In genomic region chr9:46154469-46154868, GRCm38 (mm10) we compare ENCODE assay signal across 26 mouse cellular contexts.
DNase-seq lines count a peak whose midpoint lies in the region; ATAC-seq and TF ChIP-seq lines count a peak whose summit lies in the region.
"Had no signal": no experiment of that assay in that cellular context is flagged by ENCODE, and none has a peak within 500 bp of the region (broad histone marks: within the 10 kb centered on the region; RNA-seq: fewer than 3 reads in every experiment).

No protein-coding gene starts in this region.

- peak overlapping the region; percentile 21; the same call in 1 of the 2 replicates for H3K27ac ChIP-seq in stomach, embryonic 14.5 days (ENCODE audit: low read length)
- no peak overlapping the region for H3K27ac ChIP-seq in stomach, postnatal 0 days (replicated peaks)
- H3K27ac ChIP-seq in hindbrain, embryonic 11.5 days (ENCODE audit: low read depth, low read length), result no peak overlapping the region
- H3K27ac ChIP-seq: embryonic facial prominence, embryonic 10.5 days; forebrain, embryonic 15.5 days; heart, embryonic 10.5 days; hindbrain, embryonic 15.5 days; limb, embryonic 10.5 days; liver, embryonic 15.5 days; midbrain, embryonic 12.5 days had no signal

- no peak overlapping the region for H3K4me2 ChIP-seq in stomach, embryonic 14.5 days (replicated peaks; ENCODE audit: low read depth, low read length)
- H3K4me2 ChIP-seq in stomach, postnatal 0 days (replicated peaks; ENCODE audit: low read depth), result no peak overlapping the region
- no peak overlapping the region for H3K4me2 ChIP-seq in hindbrain, embryonic 11.5 days (replicated peaks; ENCODE audit: low read depth, low read length)
- H3K4me2 ChIP-seq: forebrain, embryonic 15.5 days; hindbrain, embryonic 15.5 days; liver, embryonic 15.5 days; midbrain, embryonic 12.5 days had no signal

- DNase-seq in stomach, postnatal 0 days (ENCODE audit: low spot score), result no peak
- no peak for DNase-seq in hindbrain, embryonic 11.5 days (ENCODE audit: low spot score)
- no peak for DNase-seq in adrenal gland, adult (ENCODE audit: inconsistent age in 2 of 2, low spot score in 1 of 2)
- no peak for DNase-seq in urinary bladder, postnatal 14 days (ENCODE audit: low spot score)
- DNase-seq: adrenal gland, postnatal 36 days; cerebellum, adult 9-11 months; gastrocnemius, postnatal 10 days; heart, postnatal 4 days; kidney, adult 9 months; kidney, postnatal 25 days; layer of hippocampus, adult 9-11 months; liver; right cerebral cortex, postnatal 14 days; spleen, adult 18-20 months had no signal

- H3K9ac ChIP-seq in stomach, embryonic 14.5 days (replicated peaks; ENCODE audit: low read depth, low read length), result no peak overlapping the region
- H3K9ac ChIP-seq in stomach, postnatal 0 days (ENCODE audit: low read length), result no peak overlapping the region
- H3K9ac ChIP-seq in hindbrain, embryonic 11.5 days (ENCODE audit: low read depth, low read length), result no peak overlapping the region
- H3K9ac ChIP-seq: forebrain, embryonic 15.5 days; hindbrain, embryonic 15.5 days; liver, embryonic 15.5 days; midbrain, embryonic 12.5 days had no signal

- H3K4me3 ChIP-seq in stomach, embryonic 14.5 days (ENCODE audit: low read depth, low read length), result no peak overlapping the region
- H3K4me3 ChIP-seq in stomach, postnatal 0 days (ENCODE audit: low read depth, low read length), result no peak overlapping the region
- no peak overlapping the region for H3K4me3 ChIP-seq in hindbrain, embryonic 11.5 days (ENCODE audit: low read depth, low read length)
- H3K4me3 ChIP-seq: embryonic facial prominence, embryonic 10.5 days; forebrain, embryonic 15.5 days; heart, embryonic 10.5 days; hindbrain, embryonic 15.5 days; limb, embryonic 10.5 days; liver, embryonic 15.5 days; midbrain, embryonic 12.5 days had no signal

- no peaks in the 10 kb centered on the region for H3K36me3 ChIP-seq in stomach, embryonic 14.5 days (ENCODE audit: control insufficient read depth, insufficient read depth, low read length)
- H3K36me3 ChIP-seq in stomach, postnatal 0 days (ENCODE audit: control insufficient read depth, insufficient read depth, low read length), result no peaks in the 10 kb centered on the region
- H3K36me3 ChIP-seq in hindbrain, embryonic 11.5 days (ENCODE audit: control insufficient read depth, insufficient read depth, low read length), result no peaks in the 10 kb centered on the region
- H3K36me3 ChIP-seq: forebrain, embryonic 15.5 days; hindbrain, embryonic 15.5 days had no signal

- no peak for TF ChIP-seq CTCF in stomach, postnatal 0 days (IDR thresholded peaks at IDR 0.05; ENCODE audit: low read depth)

- no peak for ATAC-seq in stomach, embryonic 14.5 days (ENCODE audit: insufficient number of reproducible peaks, insufficient read depth, low FRiP score, low read depth)
- no peak for ATAC-seq in stomach, postnatal 0 days (ENCODE audit: low FRiP score, low TSS enrichment)
- peak; percentile 72 for ATAC-seq in CD4-positive, CD25-positive, alpha-beta regulatory T cell, adult 4 months
- peak; percentile 65 for ATAC-seq in activated CD4-positive, CD25-positive, alpha-beta regulatory T cell, adult 4 months
- ATAC-seq in hindbrain, embryonic 11.5 days (ENCODE audit: low FRiP score), result no peak
- ATAC-seq: forebrain, embryonic 15.5 days; intestine, embryonic 16.5 days had no signal

- 60% methylated on average over 2 of the region's 2 CpGs for WGBS in stomach, embryonic 14.5 days
- 53% methylated on average over 2 of the region's 2 CpGs for WGBS in stomach, postnatal 0 days
- 84% methylated on average over 2 of the region's 2 CpGs for WGBS in hindbrain, embryonic 11.5 days

- H3K9me3 ChIP-seq in stomach, embryonic 14.5 days (ENCODE audit: control insufficient read depth, low read depth, low read length), result no peaks in the 10 kb centered on the region
- H3K9me3 ChIP-seq in stomach, postnatal 0 days (ENCODE audit: control insufficient read depth, low read length), result no peaks in the 10 kb centered on the region
- H3K9me3 ChIP-seq in hindbrain, embryonic 11.5 days (ENCODE audit: control insufficient read depth, low read length), result no peaks in the 10 kb centered on the region
- H3K9me3 ChIP-seq: embryonic facial prominence, embryonic 10.5 days; forebrain, embryonic 15.5 days; heart, embryonic 10.5 days; hindbrain, embryonic 15.5 days; limb, embryonic 10.5 days; liver, embryonic 15.5 days; midbrain, embryonic 12.5 days had no signal

- no peaks in the 10 kb centered on the region for H3K27me3 ChIP-seq in stomach, embryonic 14.5 days (ENCODE audit: control insufficient read depth, insufficient read depth, low read length)
- H3K27me3 ChIP-seq in stomach, postnatal 0 days (ENCODE audit: control insufficient read depth, insufficient read depth, low read length), result no peaks in the 10 kb centered on the region
- H3K27me3 ChIP-seq in hindbrain, embryonic 11.5 days (ENCODE audit: control insufficient read depth, insufficient read depth, low read length), result no peaks in the 10 kb centered on the region
- H3K27me3 ChIP-seq: CH12.LX; forebrain, embryonic 15.5 days; hindbrain, embryonic 15.5 days; liver, embryonic 15.5 days; midbrain, embryonic 12.5 days had no signal

- TF ChIP-seq EP300 in stomach, postnatal 0 days (optimal IDR thresholded peaks at IDR 0.05), result no peak

- peaks cover 35% of the 10 kb centered on the region for H3K4me1 ChIP-seq in stomach, embryonic 14.5 days (ENCODE audit: control insufficient read depth, insufficient read depth, low read length)
- peaks cover 3% of the 10 kb centered on the region; the same call in 1 of the 2 replicates for H3K4me1 ChIP-seq in stomach, postnatal 0 days (replicated peaks; ENCODE audit: control insufficient read depth, insufficient read depth)
- 0 out of 2 replicates have a peak, but pooled peaks cover 2% of the 10 kb centered on the region for H3K4me1 ChIP-seq in hindbrain, embryonic 11.5 days (replicated peaks; ENCODE audit: control insufficient read depth, insufficient read depth, low read length)

Comparison
In these comparisons a context has a peak if more than half of its experiments do, and no peak if none do; other contexts are left out.
1. ATAC-seq: peak in CD4-positive, CD25-positive, alpha-beta regulatory T cell, adult 4 months (single experiment) and activated CD4-positive, CD25-positive, alpha-beta regulatory T cell, adult 4 months (single experiment); none in stomach, embryonic 14.5 days (single experiment), stomach, postnatal 0 days (single experiment) and hindbrain, embryonic 11.5 days (single experiment).